In the genomic region with DNA sequence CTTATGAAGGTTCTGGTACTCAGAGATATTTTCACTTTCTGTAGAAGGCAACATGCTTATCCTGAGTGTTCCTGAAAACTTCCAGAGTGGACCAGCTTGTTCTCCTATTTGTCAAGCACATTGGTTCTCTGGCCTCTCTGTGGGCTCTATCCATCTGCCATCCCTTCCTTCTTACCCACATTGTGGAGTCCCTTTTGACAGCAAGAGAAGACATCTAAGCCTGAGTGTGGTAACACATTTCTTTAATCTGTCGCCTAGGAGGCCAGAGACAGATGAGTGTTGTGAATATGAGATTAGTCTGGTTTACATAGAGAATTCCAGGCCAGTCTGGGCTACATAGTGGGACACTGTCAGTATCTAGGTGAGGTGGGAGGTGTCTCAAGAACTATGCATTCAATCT, we compare ENCODE assay signal across 19 mouse cellular contexts.
DNase-seq lines count a peak whose midpoint lies in the region; ATAC-seq and TF ChIP-seq lines count a peak whose summit lies in the region.
"Had no signal": no experiment of that assay in that cellular context is flagged by ENCODE, and none has a peak within 500 bp of the region (broad histone marks: within the 10 kb centered on the region; RNA-seq: fewer than 3 reads in every experiment).

No protein-coding gene starts in this region.

- DNase-seq in frontal cortex, postnatal 14 days (ENCODE audit: low spot score in 2 of 2) = no peak
- no peak for DNase-seq in left cerebral cortex, adult 2 months (ENCODE audit: extremely low spot score in 1 of 2, low spot score in 2 of 2)
- DNase-seq in left cerebral cortex, adult 11 months (ENCODE audit: low spot score) = no peak
- peak; percentile 11 for DNase-seq in right cerebral cortex, adult 18-20 months
- DNase-seq in right cerebral cortex, postnatal 4 days = no peak
- DNase-seq in telencephalon, adult 2 months (ENCODE audit: low read depth, low spot score) = peak; percentile 38
- no peak for DNase-seq in kidney, adult 18-20 months
- DNase-seq: adrenal gland, adult 2 months; adrenal gland, postnatal 10 days; adrenal gland, postnatal 25 days; cerebellum, adult 11-12 months; cerebellum, adult 9-10 months; cerebellum, postnatal 10 days; cerebellum, postnatal 25 days had no signal

- intact Hi-C loops in left cerebral cortex, adult 2 months (cut with DNase I) = loop anchor here (10.0 kb wide), 1 partner anchor 311 kb away; no protein-coding TSS in a partner anchor

- no peak overlapping the region for H3K4me3 ChIP-seq in left cerebral cortex, adult 2 months
- H3K4me3 ChIP-seq: embryonic facial prominence, embryonic 10.5 days; embryonic facial prominence, embryonic 12.5 days; forebrain, embryonic 13.5 days had no signal

- H3K27ac ChIP-seq in left cerebral cortex, adult 2 months = peak overlapping the region; percentile 15; the same call in 1 of the 2 replicates
- H3K27ac ChIP-seq: embryonic facial prominence, embryonic 10.5 days; embryonic facial prominence, embryonic 12.5 days; forebrain, embryonic 13.5 days had no signal

- no peak for TF ChIP-seq CTCF in left cerebral cortex, adult 2 months (IDR thresholded peaks at IDR 0.05)

- peak; percentile 53 for ATAC-seq in frontal cortex, adult (ENCODE audit: low TSS enrichment)
- ATAC-seq: forebrain, embryonic 13.5 days; forebrain, embryonic 16.5 days had no signal

Comparison
In these comparisons a context has a peak if more than half of its experiments do, and no peak if none do; other contexts are left out.
1. DNase-seq: peak in right cerebral cortex, adult 18-20 months (single experiment) and telencephalon, adult 2 months (single experiment); none in frontal cortex, postnatal 14 days (0 of 2), left cerebral cortex, adult 2 months (0 of 2), left cerebral cortex, adult 11 months (single experiment), right cerebral cortex, postnatal 4 days (single experiment) and kidney, adult 18-20 months (single experiment).